Mouse (Mus musculus) G1E (cell line): ENCODE measurements around the gene Slc29a2.

ENCODE experiments used
- CTCF ChIP-seq: IDR thresholded peaks from 2 replicates; pipeline ENCODE4 v1.5.1; 2012; ENCODE audit warnings: low read depth, low read length, inconsistent platforms, mixed read lengths
- GATA1 ChIP-seq: IDR thresholded peaks from 2 replicates; pipeline ENCODE4 v1.6.1; 2012; ENCODE audit warnings: borderline replicate concordance, low read length, inconsistent platforms, mixed read lengths
- GATA2 ChIP-seq: IDR thresholded peaks from 2 replicates; pipeline ENCODE4 v1.6.1; 2012; ENCODE audit warnings: low read depth, low read length, inconsistent platforms, borderline replicate concordance
- POLR2AphosphoS5 ChIP-seq: IDR thresholded peaks from 2 replicates; pipeline ENCODE4 v1.6.1; 2012; ENCODE audit warnings: low read depth, low read length, inconsistent platforms; ENCODE audit not compliant: insufficient replicate concordance
- TAL1 ChIP-seq: conservative IDR thresholded peaks from 2 replicates; pipeline ENCODE4 v1.6.1; 2012; ENCODE audit warnings: low read depth, low read length, inconsistent platforms, mixed read lengths

DNA sequence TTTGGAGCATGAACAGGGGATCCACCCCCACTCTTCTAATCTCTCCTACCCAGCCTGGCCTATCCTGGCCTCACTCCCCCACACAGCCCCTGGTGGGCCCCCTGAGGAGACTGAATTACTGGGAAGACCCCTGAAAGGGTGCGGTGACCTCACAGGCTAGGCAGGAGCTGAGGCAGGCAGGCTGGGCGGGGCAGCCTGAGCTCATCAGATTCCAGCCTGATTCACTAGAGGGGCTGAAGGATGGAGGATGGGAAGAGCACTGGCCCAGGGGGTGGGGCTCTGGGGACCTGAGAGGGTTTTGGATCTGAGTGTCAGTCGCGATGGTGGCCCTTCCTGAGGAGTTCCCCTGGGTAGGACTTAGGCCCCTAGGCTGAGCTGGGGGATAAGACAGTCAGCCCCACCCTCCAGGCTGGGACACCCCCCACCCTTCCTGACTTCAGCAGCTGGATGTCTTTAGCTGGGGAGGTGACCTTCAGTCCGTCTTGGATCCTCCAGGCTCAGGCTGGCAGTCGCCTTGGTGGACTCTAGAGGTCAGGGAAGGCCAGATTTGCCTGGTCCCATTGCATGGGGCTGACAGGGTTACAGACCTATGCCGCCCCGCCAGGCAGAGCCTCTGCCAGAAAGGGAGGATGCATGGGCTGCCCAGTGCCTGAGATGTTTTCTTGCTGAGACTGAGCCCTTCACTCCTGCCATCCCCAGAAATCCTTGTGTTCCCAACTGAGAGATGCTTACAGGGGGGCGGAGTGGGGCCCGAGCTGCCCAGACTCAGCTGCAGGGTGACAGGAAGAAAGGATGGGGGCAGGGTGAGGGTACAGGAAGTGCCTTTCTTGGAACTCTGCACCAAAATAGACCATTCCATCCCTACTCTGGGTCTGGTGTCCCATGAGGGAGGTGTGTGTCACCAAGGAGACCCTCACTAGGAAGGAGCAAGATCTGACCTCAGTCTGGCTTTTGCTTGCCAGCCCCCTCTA, 35.4 kb downstream of the Slc29a2 start:
- TF ChIP-seq CTCF (no peak), TAL1 (no peak), GATA1 (no peak), GATA2 (no peak), POLR2AphosphoS5 (no peak)
